Mouse (Mus musculus): ENCODE measurements around the gene Adamtsl2. TPM values are rescaled to one million over a fixed set of nuclear protein-coding genes. Genes with fewer than 3 reads are reported as not detected.
A peak's percentile ranks its signal among the peaks of the same experiment; 100 is the strongest.

Adamtsl2 gene
- polyA plus RNA-seq (2015; fragmentation: Nextera tagmentation; extraction: Ambion mirVana) = 7.2 and 7.7 TPM in 2 replicates

DNA sequence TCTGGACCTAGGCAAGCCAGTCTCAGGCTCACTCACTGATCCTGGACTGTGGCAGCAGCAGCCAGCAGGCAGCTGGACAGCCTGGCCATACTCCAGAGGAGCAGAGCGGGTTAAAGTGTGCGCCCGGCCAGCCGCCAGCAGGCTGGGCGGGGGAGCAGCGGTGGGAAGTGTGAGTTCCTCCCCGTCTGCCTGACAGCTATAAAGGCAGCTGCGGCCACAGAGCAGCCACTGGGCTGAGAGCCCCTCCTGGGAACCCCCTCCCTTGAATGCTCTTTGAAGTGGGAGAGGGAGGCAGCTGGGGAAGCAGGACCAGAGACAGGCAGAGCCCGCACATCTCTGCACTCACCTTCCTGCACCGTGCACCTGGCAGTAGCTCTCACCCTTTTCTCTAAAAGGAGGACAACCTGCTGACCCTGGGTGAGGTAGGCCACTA, at the start of gene Adamtsl2:
TSS of gene Adamtsl2 (plus strand) at position 228 of the 433 bp plus-strand sequence.
- no peaks in the 10 kb centered on the region for H3K9me3 ChIP-seq (replicated peaks)
- peaks cover 29% of the 10 kb centered on the region for H3K4me1 ChIP-seq
- H3K27ac ChIP-seq (replicated peaks) = peak within 1 kb of the TSS; percentile 58
- ATAC-seq (ENCODE audit: low FRiP score) = peak; percentile 75
- H3K4me3 ChIP-seq (replicated peaks) = 0 out of 2 replicates have a peak within 1 kb of the TSS, but pooled peaks have one; percentile 0
- peak within 1 kb of the TSS; percentile 28; the same call in 1 of the 2 replicates for H3K9ac ChIP-seq (replicated peaks)
- no peaks in the 10 kb centered on the region for H3K36me3 ChIP-seq
- no peaks in the 10 kb centered on the region for H3K27me3 ChIP-seq (replicated peaks)
- 4% methylated on average over 10 of the region's 10 CpGs for WGBS
- H3K4me2 ChIP-seq = peak within 1 kb of the TSS; percentile 22

DNA sequence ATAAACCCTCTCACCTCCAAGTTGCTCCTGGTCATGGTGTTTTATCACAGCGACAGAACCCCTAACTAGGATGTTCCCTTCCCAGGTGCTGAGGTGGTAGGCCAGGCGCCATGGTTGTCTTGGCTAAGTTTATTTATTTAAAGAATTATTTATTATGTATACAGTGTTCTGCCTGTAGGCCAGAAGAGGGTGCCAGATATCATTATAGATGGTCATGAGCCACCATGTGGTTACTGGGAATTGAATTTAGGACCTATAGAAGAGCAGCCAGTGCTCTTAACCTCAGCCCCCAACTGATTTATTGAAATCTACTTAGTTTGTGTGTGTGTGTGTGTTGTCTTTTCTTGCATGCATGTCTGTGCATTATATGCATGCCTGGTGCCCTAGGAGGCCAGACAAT, 46.8 kb upstream of the Adamtsl2 start:
- no peak overlapping the region for H3K4me3 ChIP-seq (replicated peaks)
- WGBS = 73% methylated on average over 2 of the region's 2 CpGs
- no peaks in the 10 kb centered on the region for H3K36me3 ChIP-seq
- H3K4me2 ChIP-seq = no peak overlapping the region
- ATAC-seq (ENCODE audit: low FRiP score) = no peak
- H3K27ac ChIP-seq (replicated peaks) = no peak overlapping the region
- 0 out of 2 replicates have a peak, but pooled peaks cover 3% of the 10 kb centered on the region for H3K27me3 ChIP-seq (replicated peaks)
- no peaks in the 10 kb centered on the region for H3K9me3 ChIP-seq (replicated peaks)
- H3K4me1 ChIP-seq = peaks cover 9% of the 10 kb centered on the region
- H3K9ac ChIP-seq (replicated peaks) = no peak overlapping the region

DNA sequence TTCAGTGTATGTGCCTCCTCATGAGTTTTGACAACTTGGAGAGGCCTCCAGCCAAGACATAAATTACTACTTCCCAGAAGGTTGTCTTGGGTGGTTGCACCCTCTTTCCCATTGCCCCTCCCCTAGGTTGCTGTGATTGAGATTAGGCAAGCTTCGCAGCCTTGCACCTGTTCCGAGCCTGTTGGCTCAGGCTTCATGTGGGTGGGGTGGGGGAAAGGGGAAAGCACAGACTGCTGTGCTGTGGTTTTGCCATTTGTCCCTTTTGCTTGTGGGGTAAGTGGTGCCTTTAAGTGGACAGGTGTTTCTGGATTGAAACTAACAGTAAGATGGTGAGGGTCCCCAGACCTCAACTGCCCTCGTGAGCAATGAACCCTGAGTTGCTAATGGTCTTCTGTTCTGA, 43.2 kb upstream of the Adamtsl2 start:
- Histone ChIP-seq H3K27me3 (replicated peaks) (no peaks in the 10 kb centered on the region), H3K27ac (replicated peaks) (no peak overlapping the region), H3K9ac (replicated peaks) (no peak overlapping the region), H3K4me1 (no peaks in the 10 kb centered on the region; the same call in 1 of the 2 replicates), H3K9me3 (replicated peaks) (no peaks in the 10 kb centered on the region), H3K4me2 (no peak overlapping the region), H3K4me3 (replicated peaks) (no peak overlapping the region), H3K36me3 (no peaks in the 10 kb centered on the region)
- 69% methylated on average over 3 of the region's 3 CpGs for WGBS
- no peak for ATAC-seq (ENCODE audit: low FRiP score)

DNA sequence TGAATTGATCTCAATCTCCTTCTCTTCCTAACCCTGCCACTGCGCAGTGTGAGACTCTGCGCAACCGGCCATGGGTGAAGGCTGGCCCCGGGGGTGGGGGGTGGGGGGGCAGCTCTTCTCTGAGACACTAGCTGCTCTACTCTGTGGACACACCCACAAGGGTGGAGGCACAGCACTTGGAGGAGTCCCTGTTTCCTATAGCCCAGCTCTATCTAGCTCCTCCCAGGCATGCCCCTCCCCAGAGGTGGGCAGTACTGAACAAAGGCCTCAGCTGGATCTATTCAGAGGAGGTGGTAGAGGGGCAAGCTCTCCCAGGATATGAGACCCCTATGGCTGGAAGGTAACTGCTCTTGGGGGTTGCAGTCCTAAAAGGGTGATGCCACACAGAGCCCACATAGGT, 42.2 kb upstream of the Adamtsl2 start:
- no peak for ATAC-seq (ENCODE audit: low FRiP score)
- Histone ChIP-seq H3K27me3 (replicated peaks) (no peaks in the 10 kb centered on the region), H3K4me1 (no peaks in the 10 kb centered on the region; the same call in 1 of the 2 replicates), H3K4me2 (no peak overlapping the region), H3K36me3 (no peaks in the 10 kb centered on the region), H3K4me3 (replicated peaks) (no peak overlapping the region), H3K9ac (replicated peaks) (no peak overlapping the region), H3K27ac (replicated peaks) (no peak overlapping the region), H3K9me3 (replicated peaks) (no peaks in the 10 kb centered on the region)
- 68% methylated on average over 4 of the region's 4 CpGs for WGBS

DNA sequence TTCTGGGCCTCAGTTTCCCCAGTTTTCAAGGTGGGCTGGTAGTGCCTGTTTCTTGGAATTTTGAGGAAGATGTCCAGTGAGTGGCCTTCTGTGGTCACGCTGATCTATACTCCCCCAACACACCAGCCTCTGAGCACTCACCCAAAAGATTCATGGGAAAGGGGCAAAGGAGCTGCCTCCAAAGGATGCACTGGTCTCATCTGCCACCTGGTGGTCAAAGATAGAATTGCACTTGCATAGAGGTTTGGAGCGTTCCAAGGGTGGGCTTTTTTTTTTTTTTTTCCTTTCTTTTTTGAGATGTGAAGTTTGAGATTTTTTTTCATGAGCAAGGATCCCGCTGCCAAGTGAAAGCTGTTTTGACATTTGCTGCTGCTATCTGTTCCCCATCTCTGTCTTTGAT, 40.6 kb upstream of the Adamtsl2 start:
- ATAC-seq (ENCODE audit: low FRiP score) = no peak; the same call in 1 of the 2 replicates
- whole genome bisulfite sequencing = 1% methylated on average over 3 of the region's 3 CpGs

DNA sequence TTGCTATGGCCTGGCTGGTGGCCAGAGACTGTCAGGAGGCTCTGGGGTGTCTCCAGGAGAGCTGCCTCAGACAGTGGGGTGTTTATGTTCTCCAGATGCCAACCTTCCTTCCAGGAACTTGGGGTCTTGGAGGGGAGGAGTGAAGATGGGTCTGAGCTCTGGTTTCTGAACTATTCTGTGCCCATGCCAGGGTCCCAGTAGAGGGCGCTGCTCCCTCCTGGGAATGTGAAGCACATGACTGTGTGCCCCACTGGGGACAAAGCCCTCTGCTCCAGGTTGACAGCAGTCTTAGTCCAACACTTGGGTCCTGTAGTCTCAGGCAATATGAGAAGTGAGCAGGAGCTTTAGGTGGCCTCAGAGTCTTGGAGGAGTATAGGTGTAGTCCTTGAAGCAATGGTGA, 39.9 kb upstream of the Adamtsl2 start:
- H3K4me3 ChIP-seq (replicated peaks) = no peak overlapping the region
- no peak overlapping the region for H3K4me2 ChIP-seq
- no peak for ATAC-seq (ENCODE audit: low FRiP score)
- WGBS = 6% methylated on average over 1 of the region's 1 CpGs
- no peaks in the 10 kb centered on the region for H3K9me3 ChIP-seq (replicated peaks)
- H3K36me3 ChIP-seq = no peaks in the 10 kb centered on the region
- no peaks in the 10 kb centered on the region; the same call in 1 of the 2 replicates for H3K4me1 ChIP-seq
- no peak overlapping the region for H3K9ac ChIP-seq (replicated peaks)
- no peaks in the 10 kb centered on the region for H3K27me3 ChIP-seq (replicated peaks)
- H3K27ac ChIP-seq (replicated peaks) = no peak overlapping the region

More for the DNA sequence above, 40.6 kb upstream of the Adamtsl2 start:
- H3K27me3 ChIP-seq (replicated peaks) = no peaks in the 10 kb centered on the region
- no peak overlapping the region for H3K27ac ChIP-seq (replicated peaks)
- H3K4me3 ChIP-seq (replicated peaks) = no peak overlapping the region
- H3K4me1 ChIP-seq = no peaks in the 10 kb centered on the region; the same call in 1 of the 2 replicates
- no peaks in the 10 kb centered on the region for H3K9me3 ChIP-seq (replicated peaks)
- H3K36me3 ChIP-seq = no peaks in the 10 kb centered on the region
- no peak overlapping the region for H3K9ac ChIP-seq (replicated peaks)
- no peak overlapping the region for H3K4me2 ChIP-seq

DNA sequence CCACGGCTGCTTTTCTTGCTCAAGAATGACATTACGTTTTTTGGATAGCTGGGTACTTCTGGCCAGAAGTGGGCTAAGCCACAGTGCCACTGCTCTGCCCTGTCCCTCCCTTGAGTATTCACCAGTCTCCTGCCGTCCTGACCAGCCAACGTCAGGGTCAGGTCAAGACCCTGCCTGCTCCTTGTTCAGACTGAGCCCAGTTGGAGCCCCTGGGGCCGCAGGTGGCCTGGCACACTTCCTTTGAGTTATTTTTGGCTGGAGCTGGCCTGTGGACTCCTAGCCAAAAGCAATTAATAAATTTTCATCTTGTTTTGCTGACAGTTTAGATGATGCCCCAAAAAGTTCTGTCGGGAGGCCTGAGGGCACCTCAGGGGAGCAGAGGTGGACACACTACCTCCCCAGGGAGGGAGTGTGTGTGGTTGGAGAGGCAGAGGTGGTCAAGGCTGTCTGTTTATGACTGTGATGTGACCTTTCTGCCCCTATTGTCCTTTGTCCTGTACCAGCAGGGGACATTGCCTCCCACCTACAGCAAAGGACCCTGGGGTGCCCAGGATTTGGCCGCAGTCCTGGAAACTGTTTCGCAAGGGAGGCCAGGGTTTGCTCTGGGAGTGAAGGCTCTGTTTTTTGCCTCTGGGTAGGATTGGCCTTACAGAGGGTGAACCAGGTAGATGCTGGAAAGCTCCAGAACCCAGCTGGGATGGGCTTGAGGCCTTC, 36.9 kb upstream of the Adamtsl2 start:
- no peak overlapping the region for H3K4me3 ChIP-seq (replicated peaks)
- H3K27me3 ChIP-seq (replicated peaks) = no peaks in the 10 kb centered on the region
- no peak for ATAC-seq (ENCODE audit: low FRiP score)
- WGBS = 73% methylated on average over 8 of the region's 8 CpGs
- H3K36me3 ChIP-seq = no peaks in the 10 kb centered on the region
- no peak overlapping the region for H3K4me2 ChIP-seq
- no peak overlapping the region for H3K9ac ChIP-seq (replicated peaks)
- H3K9me3 ChIP-seq (replicated peaks) = no peaks in the 10 kb centered on the region
- no peak overlapping the region for H3K27ac ChIP-seq (replicated peaks)
- no peaks in the 10 kb centered on the region; the same call in 1 of the 2 replicates for H3K4me1 ChIP-seq

DNA sequence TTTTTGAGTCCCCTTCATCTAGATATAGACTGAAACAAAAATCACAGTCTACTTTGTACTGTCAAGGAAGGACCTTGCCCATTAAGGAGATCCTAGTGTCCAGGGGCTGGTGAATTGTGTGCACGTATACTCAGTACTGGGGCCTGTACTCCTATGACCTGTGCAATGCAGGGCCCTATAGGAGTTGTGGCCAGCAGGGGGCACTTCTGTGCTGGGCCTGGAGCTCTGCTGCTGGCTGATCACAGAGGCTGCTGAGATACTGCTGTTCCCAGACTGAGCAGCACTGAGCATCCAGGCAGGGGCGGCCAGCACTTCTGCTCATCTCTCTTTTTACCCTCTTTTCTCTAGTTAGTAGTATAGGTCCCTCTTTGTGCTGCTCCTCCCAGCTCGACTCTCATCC, 35.7 kb upstream of the Adamtsl2 start:
- no peaks in the 10 kb centered on the region for H3K27me3 ChIP-seq (replicated peaks)
- no peak overlapping the region for H3K4me2 ChIP-seq
- no peaks in the 10 kb centered on the region for H3K36me3 ChIP-seq
- no peak overlapping the region for H3K4me3 ChIP-seq (replicated peaks)
- ATAC-seq (ENCODE audit: low FRiP score) = peak; percentile 92
- H3K4me1 ChIP-seq = no peaks in the 10 kb centered on the region; the same call in 1 of the 2 replicates
- H3K9me3 ChIP-seq (replicated peaks) = no peaks in the 10 kb centered on the region
- no peak overlapping the region for H3K27ac ChIP-seq (replicated peaks)
- 25% methylated on average over 3 of the region's 3 CpGs for WGBS
- H3K9ac ChIP-seq (replicated peaks) = no peak overlapping the region

DNA sequence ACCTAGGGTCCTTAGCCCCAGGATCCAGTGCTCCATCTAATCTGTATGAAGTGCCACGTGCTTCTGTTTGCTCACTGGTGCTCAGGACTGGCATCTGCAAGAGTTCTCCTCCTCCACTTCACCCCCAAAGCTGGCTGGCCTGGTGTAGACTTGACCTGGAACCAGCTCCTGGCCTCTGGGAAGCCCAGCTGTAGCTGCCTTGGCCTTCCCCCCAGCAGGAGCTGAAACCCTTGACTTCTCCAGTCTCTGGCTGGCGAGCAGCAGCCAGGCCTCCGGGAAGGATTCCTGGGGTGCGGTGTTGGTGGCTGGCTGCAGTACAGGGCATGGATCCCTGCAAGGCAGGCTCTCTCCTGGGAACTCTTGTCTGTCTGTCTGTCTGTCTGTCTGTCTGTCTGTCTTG, 35.0 kb upstream of the Adamtsl2 start:
- H3K4me3 ChIP-seq (replicated peaks) = no peak overlapping the region
- H3K27ac ChIP-seq (replicated peaks) = no peak overlapping the region
- H3K27me3 ChIP-seq (replicated peaks) = no peaks in the 10 kb centered on the region
- no peaks in the 10 kb centered on the region for H3K36me3 ChIP-seq
- no peak overlapping the region for H3K4me2 ChIP-seq
- H3K9ac ChIP-seq (replicated peaks) = no peak overlapping the region
- no peaks in the 10 kb centered on the region for H3K9me3 ChIP-seq (replicated peaks)
- WGBS = 78% methylated on average over 4 of the region's 4 CpGs
- ATAC-seq (ENCODE audit: low FRiP score) = no peak
- H3K4me1 ChIP-seq = no peaks in the 10 kb centered on the region

DNA sequence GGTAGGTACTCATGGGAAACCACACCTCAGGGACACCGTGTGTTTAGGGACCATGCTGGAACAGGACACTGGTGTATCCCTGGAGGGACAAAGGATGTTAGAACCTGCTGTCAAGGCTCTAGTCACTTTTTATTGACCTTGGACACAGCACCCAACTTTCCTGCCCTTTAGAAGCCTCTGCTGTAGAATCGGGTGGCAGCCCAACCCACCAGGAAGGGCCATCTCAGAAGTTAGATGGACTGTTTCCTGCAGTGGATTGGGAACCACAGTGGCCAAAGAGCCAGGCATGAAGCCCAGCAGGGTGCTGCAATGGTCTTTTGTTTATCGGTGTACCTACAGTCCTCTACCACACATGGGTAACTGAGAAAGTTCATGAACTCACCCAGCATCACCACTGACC, 34.5 kb upstream of the Adamtsl2 start:
- WGBS = 80% methylated on average over 3 of the region's 3 CpGs
- Histone ChIP-seq H3K4me1 (no peaks in the 10 kb centered on the region), H3K9ac (replicated peaks) (no peak overlapping the region), H3K9me3 (replicated peaks) (no peaks in the 10 kb centered on the region), H3K4me2 (no peak overlapping the region), H3K36me3 (no peaks in the 10 kb centered on the region), H3K27me3 (replicated peaks) (no peaks in the 10 kb centered on the region), H3K27ac (replicated peaks) (no peak overlapping the region), H3K4me3 (replicated peaks) (no peak overlapping the region)
- no peak for ATAC-seq (ENCODE audit: low FRiP score)

DNA sequence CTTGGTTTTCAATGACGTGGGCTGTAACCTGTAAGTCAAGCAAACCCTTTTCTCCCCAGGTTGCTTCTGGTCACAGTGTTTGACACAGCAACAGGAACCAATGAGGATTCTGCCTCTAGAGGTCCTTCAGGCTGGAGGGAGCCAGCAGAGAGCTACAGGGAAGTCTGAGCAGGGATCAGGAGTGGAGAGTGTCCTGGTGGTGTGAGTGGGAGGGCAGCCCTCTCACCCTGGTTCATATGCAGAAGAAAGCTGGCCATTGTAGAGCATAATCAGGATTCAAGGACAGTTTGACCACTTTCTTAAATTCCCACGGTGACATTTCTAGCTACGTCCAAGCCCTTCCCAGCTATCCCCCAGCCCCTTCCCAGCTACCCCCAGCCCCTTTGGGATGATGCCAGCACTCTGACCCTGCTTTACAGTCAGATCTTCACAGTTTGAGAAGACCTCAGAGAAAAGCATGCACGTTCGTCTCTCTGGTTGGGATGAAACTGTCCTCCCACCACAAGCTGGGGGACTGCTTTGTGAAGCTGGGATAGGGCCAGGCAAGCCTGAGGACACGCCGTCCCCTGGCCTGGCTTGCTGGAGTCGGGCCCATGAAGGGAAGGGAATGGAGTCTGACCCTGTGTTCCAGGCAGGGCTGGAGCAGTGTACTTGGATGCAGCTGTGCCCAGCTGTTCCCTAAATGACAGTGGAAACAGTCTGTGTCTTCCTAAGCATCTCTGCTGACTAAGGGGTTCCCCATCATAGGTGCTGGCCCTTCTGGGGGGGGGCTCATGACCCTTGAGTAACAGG, 33.0 kb upstream of the Adamtsl2 start:
- Histone ChIP-seq H3K36me3 (no peaks in the 10 kb centered on the region), H3K27ac (replicated peaks) (no peak overlapping the region), H3K4me3 (replicated peaks) (no peak overlapping the region), H3K27me3 (replicated peaks) (no peaks in the 10 kb centered on the region), H3K9me3 (replicated peaks) (no peaks in the 10 kb centered on the region), H3K9ac (replicated peaks) (no peak overlapping the region), H3K4me2 (no peak overlapping the region), H3K4me1 (no peaks in the 10 kb centered on the region)
- WGBS = 66% methylated on average over 8 of the region's 8 CpGs
- no peak for ATAC-seq (ENCODE audit: low FRiP score)

DNA sequence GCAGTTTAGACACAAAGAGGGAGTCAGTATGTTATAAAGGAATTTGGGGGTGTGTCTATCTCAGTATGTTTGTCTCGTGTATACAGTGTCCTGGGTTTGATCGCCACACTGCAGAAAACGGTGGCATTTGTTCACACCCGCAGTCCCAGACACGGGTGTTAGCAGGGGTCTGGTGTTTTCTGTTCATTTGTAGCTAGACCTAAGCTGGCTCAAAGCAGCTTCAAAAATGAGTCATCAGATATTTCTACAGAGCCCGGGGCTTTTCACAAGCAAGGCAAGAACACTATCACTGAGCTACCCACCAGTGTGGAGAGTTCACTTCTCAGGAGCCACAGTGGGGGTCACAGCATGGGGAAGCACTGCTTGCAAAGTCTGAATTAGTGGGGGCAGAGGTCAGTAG, 29.8 kb upstream of the Adamtsl2 start:
- 64% methylated on average over 6 of the region's 6 CpGs for WGBS
- no peaks in the 10 kb centered on the region for H3K4me1 ChIP-seq
- ATAC-seq (ENCODE audit: low FRiP score) = no peak

More for the DNA sequence above, 29.8 kb upstream of the Adamtsl2 start:
- no peaks in the 10 kb centered on the region for H3K9me3 ChIP-seq (replicated peaks)
- H3K27me3 ChIP-seq (replicated peaks) = no peaks in the 10 kb centered on the region
- no peak overlapping the region for H3K9ac ChIP-seq (replicated peaks)
- H3K27ac ChIP-seq (replicated peaks) = no peak overlapping the region
- no peaks in the 10 kb centered on the region for H3K36me3 ChIP-seq
- no peak overlapping the region for H3K4me3 ChIP-seq (replicated peaks)
- H3K4me2 ChIP-seq = no peak overlapping the region
